In the genomic region with DNA sequence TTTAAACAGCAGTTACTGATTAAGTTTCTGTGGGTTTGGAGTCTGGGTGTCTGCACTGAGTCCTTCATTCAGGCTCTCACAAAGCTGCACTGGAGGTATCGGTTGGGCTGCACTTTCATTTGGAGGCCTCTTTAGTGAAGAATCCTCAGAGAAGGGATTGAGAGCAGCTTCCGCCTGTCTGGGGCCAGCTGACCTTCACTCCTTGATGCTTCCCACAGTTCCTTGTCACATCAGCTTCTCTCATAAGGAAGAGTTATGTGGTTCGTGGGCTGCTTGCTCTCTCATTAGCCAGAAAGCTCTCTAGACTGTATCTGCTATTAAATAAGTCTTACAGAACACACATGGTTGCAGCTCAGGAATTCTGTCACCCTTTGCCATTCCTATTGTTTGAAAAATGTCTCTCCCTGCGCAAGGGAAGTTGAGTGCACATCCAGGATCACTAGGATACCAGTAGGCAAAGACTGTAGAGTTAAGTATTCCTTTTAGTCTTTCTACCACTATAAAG, we compare ENCODE assay signal across 13 mouse cellular contexts.
DNase-seq lines count a peak whose midpoint lies in the region; ATAC-seq lines count a peak whose summit lies in the region.
"Had no signal": no experiment of that assay in that cellular context is flagged by ENCODE, and none has a peak within 500 bp of the region (broad histone marks: within the 10 kb centered on the region; RNA-seq: fewer than 3 reads in every experiment).

No protein-coding gene starts in this region.

- H3K4me2 ChIP-seq in hindbrain, embryonic 11.5 days (replicated peaks; ENCODE audit: low read depth, low read length), result no peak overlapping the region
- H3K4me2 ChIP-seq in embryonic facial prominence, embryonic 13.5 days, result no peak overlapping the region
- H3K4me2 ChIP-seq in limb, embryonic 12.5 days, result no peak overlapping the region

- ATAC-seq in hindbrain, embryonic 11.5 days (ENCODE audit: low FRiP score), result no peak
- ATAC-seq in embryonic facial prominence, embryonic 13.5 days (ENCODE audit: insufficient number of reproducible peaks, insufficient read depth, low FRiP score, low TSS enrichment, low read depth), result no peak
- ATAC-seq in limb, embryonic 12.5 days (ENCODE audit: insufficient number of reproducible peaks, insufficient read depth, low FRiP score, low TSS enrichment, low read depth), result no peak

- H3K4me1 ChIP-seq in hindbrain, embryonic 11.5 days (replicated peaks; ENCODE audit: control insufficient read depth, insufficient read depth, low read length), result peaks cover 6% of the 10 kb centered on the region
- peaks cover 30% of the 10 kb centered on the region for H3K4me1 ChIP-seq in hindbrain, embryonic 10.5 days (replicated peaks)
- peaks cover 33% of the 10 kb centered on the region for H3K4me1 ChIP-seq in embryonic facial prominence, embryonic 10.5 days
- H3K4me1 ChIP-seq in embryonic facial prominence, embryonic 13.5 days, result peaks cover 41% of the 10 kb centered on the region
- peaks cover 55% of the 10 kb centered on the region for H3K4me1 ChIP-seq in limb, embryonic 12.5 days (replicated peaks)

- WGBS in hindbrain, embryonic 11.5 days, result 65% methylated on average over 4 of the region's 4 CpGs
- WGBS in hindbrain, embryonic 10.5 days, result 61% methylated on average over 4 of the region's 4 CpGs
- WGBS in embryonic facial prominence, embryonic 10.5 days, result 70% methylated on average over 4 of the region's 4 CpGs
- WGBS in embryonic facial prominence, embryonic 13.5 days, result 58% methylated on average over 4 of the region's 4 CpGs
- WGBS in limb, embryonic 12.5 days, result 51% methylated on average over 4 of the region's 4 CpGs

- H3K9me3 ChIP-seq in hindbrain, embryonic 11.5 days (ENCODE audit: control insufficient read depth, low read length), result no peaks in the 10 kb centered on the region
- H3K9me3 ChIP-seq in hindbrain, embryonic 10.5 days, result no peaks in the 10 kb centered on the region
- H3K9me3 ChIP-seq in embryonic facial prominence, embryonic 10.5 days, result no peaks in the 10 kb centered on the region
- no peaks in the 10 kb centered on the region for H3K9me3 ChIP-seq in embryonic facial prominence, embryonic 13.5 days
- H3K9me3 ChIP-seq in limb, embryonic 12.5 days, result no peaks in the 10 kb centered on the region
- H3K9me3 ChIP-seq: lung, embryonic 15.5 days had no signal

- 0 out of 2 replicates have a peak overlapping the region, but pooled peaks have one; percentile 17 for H3K27ac ChIP-seq in hindbrain, embryonic 11.5 days (ENCODE audit: low read depth, low read length)
- H3K27ac ChIP-seq in hindbrain, embryonic 10.5 days, result no peak overlapping the region
- H3K27ac ChIP-seq in embryonic facial prominence, embryonic 10.5 days (replicated peaks), result 0 out of 2 replicates have a peak overlapping the region, but pooled peaks have one; percentile 30
- H3K27ac ChIP-seq in embryonic facial prominence, embryonic 13.5 days, result peak overlapping the region; percentile 48; the same call in 1 of the 2 replicates
- peak overlapping the region; percentile 94 for H3K27ac ChIP-seq in limb, embryonic 12.5 days
- H3K27ac ChIP-seq: hindbrain, postnatal 0 days; lung, embryonic 15.5 days had no signal

- no peak overlapping the region for H3K4me3 ChIP-seq in hindbrain, embryonic 11.5 days (ENCODE audit: low read depth, low read length)
- no peak overlapping the region for H3K4me3 ChIP-seq in hindbrain, embryonic 10.5 days
- no peak overlapping the region for H3K4me3 ChIP-seq in embryonic facial prominence, embryonic 10.5 days
- H3K4me3 ChIP-seq in embryonic facial prominence, embryonic 13.5 days, result no peak overlapping the region
- H3K4me3 ChIP-seq in limb, embryonic 12.5 days (replicated peaks), result no peak overlapping the region
- H3K4me3 ChIP-seq: lung, embryonic 15.5 days had no signal

- H3K36me3 ChIP-seq in hindbrain, embryonic 11.5 days (ENCODE audit: control insufficient read depth, insufficient read depth, low read length), result no peaks in the 10 kb centered on the region
- no peaks in the 10 kb centered on the region for H3K36me3 ChIP-seq in hindbrain, embryonic 10.5 days
- H3K36me3 ChIP-seq in embryonic facial prominence, embryonic 10.5 days (replicated peaks), result no peaks in the 10 kb centered on the region
- no peaks in the 10 kb centered on the region for H3K36me3 ChIP-seq in embryonic facial prominence, embryonic 13.5 days
- H3K36me3 ChIP-seq in limb, embryonic 12.5 days, result no peaks in the 10 kb centered on the region
- H3K36me3 ChIP-seq: lung, embryonic 15.5 days had no signal

- no peak for DNase-seq in hindbrain, embryonic 11.5 days (ENCODE audit: low spot score)
- DNase-seq in hindbrain, embryonic 10.5 days (ENCODE audit: low spot score), result no peak
- no peak for DNase-seq in embryonic facial prominence, embryonic 10.5 days (ENCODE audit: low spot score)
- DNase-seq in yolk sac, embryonic 10.5 days (ENCODE audit: low spot score), result no peak
- DNase-seq in cerebellum, adult 11-12 months, result no peak
- DNase-seq: cerebellum, postnatal 14 days; gastrocnemius, postnatal 36 days; liver; right cerebral cortex, postnatal 4 days had no signal

- H3K9ac ChIP-seq in hindbrain, embryonic 11.5 days (ENCODE audit: low read depth, low read length), result no peak overlapping the region
- H3K9ac ChIP-seq in embryonic facial prominence, embryonic 13.5 days, result no peak overlapping the region
- H3K9ac ChIP-seq in limb, embryonic 12.5 days (replicated peaks), result no peak overlapping the region
- H3K9ac ChIP-seq: lung, embryonic 15.5 days had no signal

- H3K27me3 ChIP-seq in hindbrain, embryonic 11.5 days (ENCODE audit: control insufficient read depth, insufficient read depth, low read length), result no peaks in the 10 kb centered on the region
- peaks cover 6% of the 10 kb centered on the region; the same call in 1 of the 2 replicates for H3K27me3 ChIP-seq in hindbrain, embryonic 10.5 days (ENCODE audit: insufficient read depth, poor library complexity, severe bottlenecking)
- H3K27me3 ChIP-seq in embryonic facial prominence, embryonic 10.5 days (replicated peaks; ENCODE audit: low read depth, poor library complexity, severe bottlenecking), result peaks cover 7% of the 10 kb centered on the region; the same call in 1 of the 2 replicates
- 0 out of 2 replicates have a peak, but pooled peaks cover 3% of the 10 kb centered on the region for H3K27me3 ChIP-seq in embryonic facial prominence, embryonic 13.5 days
- peaks cover 3% of the 10 kb centered on the region; the same call in 1 of the 2 replicates for H3K27me3 ChIP-seq in limb, embryonic 12.5 days
